Mouse (Mus musculus): ENCODE data around the gene Dpf3. TPM values are rescaled to one million over a fixed set of nuclear protein-coding genes. Genes with fewer than 3 reads are reported as not detected.
A peak's percentile ranks its signal among the peaks of the same experiment; 100 is the strongest.

Gene Dpf3
- polyA plus RNA-seq, 1 experiment from 2014 or later: 3.0 TPM

- H3K4me1 ChIP-seq: peaks cover 16% of the 10 kb centered on the region
- H3K9ac ChIP-seq: no peak overlapping the region
- no peak overlapping the region for H3K4me3 ChIP-seq
- H3K36me3 ChIP-seq: no peaks in the 10 kb centered on the region
- H3K27me3 ChIP-seq: no peaks in the 10 kb centered on the region
- H3K4me2 ChIP-seq: no peak overlapping the region
- no peaks in the 10 kb centered on the region for H3K9me3 ChIP-seq
- no peak overlapping the region for H3K27ac ChIP-seq
- 46% methylated on average over 9 of the region's 9 CpGs for WGBS
- ATAC-seq (ENCODE audit: insufficient number of reproducible peaks, insufficient read depth, low FRiP score, low TSS enrichment, low read depth): no peak
Measured at GRCm38 (mm10) chr12:83428016-83428415, 59.5 kb downstream of the Dpf3 start.

DNA sequence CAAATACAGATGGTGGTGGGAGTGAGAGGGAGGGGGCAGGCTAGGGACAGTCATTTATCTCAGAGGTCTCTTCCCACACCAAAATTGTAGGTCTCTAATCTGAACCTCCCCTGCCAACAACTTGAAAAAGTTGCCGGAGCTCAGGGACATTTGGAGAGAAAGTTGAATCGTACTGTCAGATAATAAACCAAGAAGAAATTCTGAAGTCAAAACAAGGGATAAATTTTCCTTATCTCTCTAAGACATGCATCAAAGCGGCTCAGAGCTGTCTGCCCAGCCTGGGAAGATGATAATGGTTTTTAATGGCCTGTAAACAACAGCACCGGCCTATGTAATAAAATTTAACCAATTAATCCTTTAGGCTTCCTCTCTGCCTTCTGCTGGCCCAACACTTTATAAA lies 59.9 kb downstream of the Dpf3 start:
- Histone ChIP-seq H3K4me2 (no peak overlapping the region), H3K9ac (no peak overlapping the region), H3K4me3 (no peak overlapping the region), H3K27me3 (no peaks in the 10 kb centered on the region), H3K4me1 (peaks cover 16% of the 10 kb centered on the region), H3K9me3 (no peaks in the 10 kb centered on the region), H3K36me3 (no peaks in the 10 kb centered on the region), H3K27ac (no peak overlapping the region)
- no peak for ATAC-seq (ENCODE audit: insufficient number of reproducible peaks, insufficient read depth, low FRiP score, low TSS enrichment, low read depth)
- 61% methylated on average over 4 of the region's 4 CpGs for WGBS

- H3K9me3 ChIP-seq: no peaks in the 10 kb centered on the region
- H3K4me2 ChIP-seq: no peak overlapping the region
- H3K27ac ChIP-seq: no peak overlapping the region
- no peak for ATAC-seq (ENCODE audit: insufficient number of reproducible peaks, insufficient read depth, low FRiP score, low TSS enrichment, low read depth)
- no peaks in the 10 kb centered on the region for H3K27me3 ChIP-seq
- 66% methylated on average over 5 of the region's 5 CpGs for WGBS
- H3K4me1 ChIP-seq: peaks cover 16% of the 10 kb centered on the region
- no peak overlapping the region for H3K4me3 ChIP-seq
- H3K36me3 ChIP-seq: no peaks in the 10 kb centered on the region
- no peak overlapping the region for H3K9ac ChIP-seq
Measured at GRCm38 (mm10) chr12:83426326-83426725, 61.2 kb downstream of the Dpf3 start.

- H3K4me2 ChIP-seq: no peak overlapping the region
- no peak overlapping the region for H3K4me3 ChIP-seq
- 80% methylated on average over 7 of the region's 7 CpGs for WGBS
- no peaks in the 10 kb centered on the region for H3K36me3 ChIP-seq
- no peaks in the 10 kb centered on the region for H3K27me3 ChIP-seq
- ATAC-seq (ENCODE audit: insufficient number of reproducible peaks, insufficient read depth, low FRiP score, low TSS enrichment, low read depth): no peak
- no peaks in the 10 kb centered on the region for H3K9me3 ChIP-seq
- no peak overlapping the region for H3K9ac ChIP-seq
- H3K27ac ChIP-seq: no peak overlapping the region
- H3K4me1 ChIP-seq: peaks cover 16% of the 10 kb centered on the region
Measured at GRCm38 (mm10) chr12:83425736-83426135, 61.8 kb downstream of the Dpf3 start.

- H3K4me1 ChIP-seq: peaks cover 16% of the 10 kb centered on the region
- H3K9ac ChIP-seq: no peak overlapping the region
- 0 out of 2 replicates have a peak overlapping the region, but pooled peaks have one; percentile 22 for H3K27ac ChIP-seq
- H3K27me3 ChIP-seq: no peaks in the 10 kb centered on the region
- H3K4me2 ChIP-seq: no peak overlapping the region
- H3K9me3 ChIP-seq: no peaks in the 10 kb centered on the region
- ATAC-seq (ENCODE audit: insufficient number of reproducible peaks, insufficient read depth, low FRiP score, low TSS enrichment, low read depth): no peak
- 63% methylated on average over 11 of the region's 11 CpGs for WGBS
- no peak overlapping the region for H3K4me3 ChIP-seq
- H3K36me3 ChIP-seq: no peaks in the 10 kb centered on the region
Measured at GRCm38 (mm10) chr12:83424720-83425444, 62.6 kb downstream of the Dpf3 start.

DNA sequence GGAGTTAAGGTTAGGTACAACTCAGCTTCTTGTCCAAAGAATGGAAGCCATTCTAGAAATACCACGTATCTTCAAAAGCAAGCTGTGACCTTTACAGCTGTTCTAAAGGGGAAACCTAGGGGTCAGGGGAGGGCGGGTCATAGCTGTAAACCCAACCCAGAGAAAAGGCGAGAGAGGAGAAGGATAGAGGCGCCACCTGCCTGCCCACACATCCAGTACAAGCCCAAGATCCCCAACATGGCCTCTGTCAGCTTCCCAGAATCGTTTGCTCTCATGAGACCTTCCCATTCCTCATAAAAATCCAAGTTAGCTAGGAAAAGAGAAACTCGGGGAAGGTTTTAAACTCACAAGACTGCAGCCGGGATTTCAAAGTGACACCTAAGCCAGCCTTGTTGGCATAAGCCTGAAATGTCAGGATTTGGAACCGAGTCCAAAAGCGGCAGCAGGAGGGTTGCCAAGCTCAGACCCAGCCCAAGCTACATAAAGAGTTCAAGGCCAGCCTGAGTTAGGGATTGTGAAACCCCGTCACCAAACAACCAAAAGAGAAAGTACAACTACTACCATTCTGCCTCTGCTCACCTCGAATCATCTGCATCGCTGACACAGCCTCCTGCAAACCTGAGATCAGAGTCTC lies 63.3 kb downstream of the Dpf3 start:
- Histone ChIP-seq H3K4me3 (no peak overlapping the region), H3K27ac (0 out of 2 replicates have a peak overlapping the region, but pooled peaks have one; percentile 22), H3K27me3 (no peaks in the 10 kb centered on the region), H3K4me2 (no peak overlapping the region), H3K36me3 (no peaks in the 10 kb centered on the region), H3K9me3 (no peaks in the 10 kb centered on the region), H3K9ac (no peak overlapping the region), H3K4me1 (peaks cover 16% of the 10 kb centered on the region)
- no peak for ATAC-seq (ENCODE audit: insufficient number of reproducible peaks, insufficient read depth, low FRiP score, low TSS enrichment, low read depth)
- 72% methylated on average over 12 of the region's 12 CpGs for WGBS

DNA sequence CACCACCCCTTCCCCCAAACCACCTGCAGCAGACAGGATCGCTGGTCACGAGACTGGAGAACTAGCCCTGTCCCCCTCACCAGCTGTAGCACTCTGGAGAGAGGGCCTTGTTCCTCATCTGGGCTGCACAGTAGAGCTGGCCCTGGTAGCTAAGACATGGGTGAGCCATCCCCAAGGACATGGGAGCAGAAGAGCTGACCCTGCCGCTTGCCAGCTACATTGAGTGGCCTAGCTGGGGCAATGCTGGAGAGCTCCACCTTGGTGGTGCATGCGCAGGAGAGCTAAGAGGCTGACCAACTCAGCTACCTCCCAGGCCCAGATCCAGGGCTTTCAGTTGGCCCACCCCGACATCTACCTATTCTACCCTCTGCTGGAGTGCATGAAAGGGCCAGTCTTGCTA lies 67.2 kb downstream of the Dpf3 start:
- 89% methylated on average over 5 of the region's 5 CpGs for WGBS
- Histone ChIP-seq H3K36me3 (no peaks in the 10 kb centered on the region), H3K9ac (no peak overlapping the region), H3K4me3 (no peak overlapping the region), H3K4me1 (peaks cover 9% of the 10 kb centered on the region), H3K4me2 (no peak overlapping the region), H3K27ac (no peak overlapping the region), H3K27me3 (no peaks in the 10 kb centered on the region), H3K9me3 (no peaks in the 10 kb centered on the region)
- ATAC-seq (ENCODE audit: insufficient number of reproducible peaks, insufficient read depth, low FRiP score, low TSS enrichment, low read depth): no peak

DNA sequence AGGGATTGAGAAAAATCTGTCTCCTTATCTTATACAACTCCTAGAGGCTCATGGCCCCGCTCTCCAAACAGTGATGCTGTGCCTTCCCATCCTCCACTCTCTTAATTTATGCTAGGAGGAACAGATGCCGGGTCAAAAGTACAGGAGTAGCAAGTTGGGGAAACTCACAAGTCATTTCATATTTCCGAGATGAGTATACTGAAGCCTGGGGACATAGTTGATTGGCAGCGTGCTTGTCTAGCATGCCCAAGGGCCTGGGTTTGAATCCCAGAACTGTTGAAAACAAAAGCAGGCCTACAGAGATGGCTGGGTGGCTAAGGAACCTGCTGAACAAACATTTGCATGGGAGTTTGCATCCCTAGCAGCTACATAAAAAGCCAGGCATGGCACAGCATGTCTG lies 72.3 kb downstream of the Dpf3 start:
- peaks cover 4% of the 10 kb centered on the region; the same call in 1 of the 2 replicates for H3K9me3 ChIP-seq
- H3K4me3 ChIP-seq: no peak overlapping the region
- no peaks in the 10 kb centered on the region for H3K36me3 ChIP-seq
- H3K27ac ChIP-seq: no peak overlapping the region
- H3K4me1 ChIP-seq: peaks cover 11% of the 10 kb centered on the region
- no peak for ATAC-seq (ENCODE audit: insufficient number of reproducible peaks, insufficient read depth, low FRiP score, low TSS enrichment, low read depth)
- WGBS: 65% methylated on average over 4 of the region's 4 CpGs
- H3K9ac ChIP-seq: no peak overlapping the region
- H3K4me2 ChIP-seq: no peak overlapping the region
- H3K27me3 ChIP-seq: no peaks in the 10 kb centered on the region

GRCm38 (mm10) chr12:83413684-83414083 lies 73.8 kb downstream of the Dpf3 start:
- ATAC-seq (ENCODE audit: insufficient number of reproducible peaks, insufficient read depth, low FRiP score, low TSS enrichment, low read depth): no peak
- H3K9ac ChIP-seq: no peak overlapping the region
- H3K4me1 ChIP-seq: peaks cover 11% of the 10 kb centered on the region
- H3K4me2 ChIP-seq: no peak overlapping the region
- WGBS: 91% methylated on average over 5 of the region's 5 CpGs
- no peak overlapping the region for H3K27ac ChIP-seq
- H3K9me3 ChIP-seq: peaks cover 4% of the 10 kb centered on the region; the same call in 1 of the 2 replicates
- H3K36me3 ChIP-seq: no peaks in the 10 kb centered on the region
- H3K4me3 ChIP-seq: no peak overlapping the region
- H3K27me3 ChIP-seq: no peaks in the 10 kb centered on the region

DNA sequence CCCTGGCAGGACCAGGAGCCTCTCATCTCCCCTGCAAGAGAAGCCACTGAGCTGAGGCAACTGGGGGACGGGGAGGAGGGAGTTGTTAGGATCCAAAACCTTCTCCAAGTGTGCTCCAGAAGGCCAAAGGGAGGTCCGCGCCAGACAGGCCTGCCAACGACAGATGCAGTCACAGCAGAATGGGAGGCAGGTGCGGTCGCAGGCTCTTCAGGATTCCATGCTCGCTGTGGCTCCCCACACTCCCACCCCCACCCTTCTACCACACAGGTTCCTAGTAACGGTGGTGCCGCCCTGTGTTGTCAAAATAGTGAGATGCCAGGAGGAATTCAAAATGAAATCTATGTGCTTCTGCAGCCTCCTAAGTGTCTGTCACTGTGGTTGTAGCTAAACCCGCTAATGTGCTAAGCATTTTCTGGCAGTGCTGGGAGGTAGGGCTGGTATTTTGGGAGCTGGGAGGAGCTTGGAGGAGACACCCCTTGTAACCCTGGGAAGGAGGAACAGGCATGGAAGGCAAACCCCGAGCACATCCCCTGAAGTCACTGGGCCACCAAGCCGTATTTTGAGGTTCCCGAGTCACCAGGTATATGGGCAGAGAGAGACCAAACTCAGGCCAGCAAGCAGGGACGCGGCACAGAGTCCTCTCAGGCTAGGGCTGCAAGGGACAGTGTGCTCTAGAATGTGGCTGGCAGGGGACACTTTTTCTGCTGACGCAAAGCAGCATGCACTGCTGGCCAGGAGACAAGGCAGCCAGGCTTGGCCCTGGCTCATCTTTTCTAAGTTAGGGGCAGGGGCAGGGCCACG lies 75.6 kb downstream of the Dpf3 start:
- Histone ChIP-seq H3K4me1 (peaks cover 11% of the 10 kb centered on the region), H3K9ac (no peak overlapping the region), H3K4me2 (peak overlapping the region; percentile 7; the same call in 1 of the 2 replicates), H3K4me3 (no peak overlapping the region), H3K36me3 (no peaks in the 10 kb centered on the region), H3K27ac (no peak overlapping the region), H3K9me3 (peaks cover 4% of the 10 kb centered on the region; the same call in 1 of the 2 replicates), H3K27me3 (no peaks in the 10 kb centered on the region)
- WGBS: 58% methylated on average over 17 of the region's 17 CpGs
- ATAC-seq (ENCODE audit: insufficient number of reproducible peaks, insufficient read depth, low FRiP score, low TSS enrichment, low read depth): 0 out of 2 replicates have a peak, but pooled peaks have one; percentile 26

GRCm38 (mm10) chr12:83411032-83411431 lies 76.5 kb downstream of the Dpf3 start:
- no peaks in the 10 kb centered on the region for H3K27me3 ChIP-seq
- peaks cover 11% of the 10 kb centered on the region for H3K4me1 ChIP-seq
- no peak overlapping the region for H3K27ac ChIP-seq
- H3K9me3 ChIP-seq: peaks cover 4% of the 10 kb centered on the region; the same call in 1 of the 2 replicates
- no peak overlapping the region for H3K4me3 ChIP-seq
- ATAC-seq (ENCODE audit: insufficient number of reproducible peaks, insufficient read depth, low FRiP score, low TSS enrichment, low read depth): no peak
- no peak overlapping the region for H3K4me2 ChIP-seq
- 71% methylated on average over 5 of the region's 5 CpGs for WGBS
- no peak overlapping the region for H3K9ac ChIP-seq
- H3K36me3 ChIP-seq: no peaks in the 10 kb centered on the region
